Mouse (Mus musculus) kidney, adult 2 months (tissue): ENCODE data around the gene Lbhd2.

Source experiments
- CTCF ChIP-seq: fragments of 200-500 bp; conservative IDR thresholded peaks from 2 replicates; pipeline ENCODE4 v1.5.1; 2011; ENCODE audit warnings: low read depth, mild to moderate bottlenecking, control low read depth, low read length, moderate library complexity, mixed read lengths; ENCODE audit not compliant: insufficient read depth, insufficient read length
- POLR2A ChIP-seq: fragments of 200-500 bp; IDR thresholded peaks from one replicate; pipeline ENCODE4 v1.6.1; 2011; ENCODE audit warnings: low read depth, low read length, control low read depth

DNA sequence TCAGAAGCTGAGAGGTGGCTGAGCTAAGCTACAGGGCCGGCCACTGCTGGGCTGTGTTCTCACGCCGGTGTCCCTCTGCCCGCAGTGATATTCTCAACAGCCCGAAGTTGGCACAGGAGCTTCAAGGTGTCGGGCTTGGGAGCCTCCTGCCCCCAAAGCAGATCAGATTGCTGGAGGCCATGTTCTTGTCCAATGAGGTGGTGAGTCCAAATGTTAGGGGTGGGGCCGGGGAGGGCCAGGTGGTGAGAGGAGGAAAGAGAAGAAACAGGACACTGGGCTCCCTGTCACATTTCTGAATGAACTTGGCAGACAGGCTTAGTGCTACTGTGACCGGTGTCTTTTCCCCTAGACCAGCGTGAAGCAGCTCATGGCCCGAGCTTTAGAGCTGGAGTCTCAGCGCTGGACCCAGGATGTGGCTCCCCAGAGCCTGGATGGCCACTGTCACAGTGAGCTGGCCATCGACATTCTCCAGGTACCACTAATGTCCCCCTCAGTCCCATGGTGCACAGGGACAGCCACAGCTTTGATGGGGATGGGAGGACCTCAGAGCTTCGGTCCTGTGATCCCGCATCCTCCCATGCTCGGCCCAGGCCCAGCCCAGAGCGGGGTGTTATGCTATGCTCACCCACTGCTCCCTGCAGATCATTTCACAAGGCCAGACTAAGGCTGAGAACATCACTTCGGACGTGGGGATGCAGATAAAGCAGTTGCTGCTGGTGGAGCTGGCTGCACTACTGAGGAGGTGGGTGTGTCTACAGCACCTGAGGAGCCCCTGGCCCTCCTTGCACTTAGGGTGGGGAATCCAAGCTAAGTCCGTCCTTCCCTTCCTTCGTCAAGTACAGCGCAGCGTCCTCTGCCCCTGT is 41.5 kb downstream of the Lbhd2 start:
- TF ChIP-seq CTCF (no peak), POLR2A (no peak)
